Mouse (Mus musculus) liver, adult (tissue): Measurements from ENCODE around the gene Flnb.

ENCODE experiments used
- GATA4 ChIP-seq: IDR thresholded peaks from 2 replicates; pipeline ENCODE4 v1.6.1; 2014; ENCODE audit warnings: mild to moderate bottlenecking, low read length; ENCODE audit not compliant: insufficient replicate concordance

Gene Flnb

DNA sequence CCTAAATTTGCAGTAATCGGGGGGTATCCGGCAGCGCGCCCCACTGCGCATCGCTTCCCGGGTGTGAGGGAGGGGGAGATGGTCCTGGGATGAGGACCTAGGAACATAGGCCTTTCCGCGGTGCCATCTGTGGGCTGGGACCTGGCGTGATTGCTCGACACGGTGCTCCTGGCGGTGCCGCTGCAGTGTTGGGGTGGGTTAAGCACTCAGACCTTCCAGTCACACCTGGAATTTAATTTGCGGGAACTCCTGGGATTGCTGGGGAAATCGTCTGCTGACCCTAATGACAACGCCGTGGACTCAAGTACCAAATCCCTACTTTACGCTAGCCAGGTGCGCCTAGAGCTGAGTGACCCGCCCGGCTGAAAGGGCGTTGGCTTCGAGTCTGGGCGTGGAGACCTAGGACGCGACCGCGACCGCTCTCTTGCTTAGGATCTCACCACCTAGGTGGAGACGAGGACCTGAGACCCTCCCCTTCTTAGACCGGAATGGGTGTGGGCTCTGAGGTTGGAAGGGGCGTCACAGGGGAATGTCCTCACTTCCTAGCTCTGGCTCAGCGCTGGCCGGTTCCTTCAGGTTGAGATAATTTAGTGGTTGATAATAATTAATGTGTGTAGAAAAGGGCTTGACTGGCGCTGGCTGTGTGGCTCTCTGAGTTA lies 835 bp downstream of the Flnb start:
- TF ChIP-seq GATA4 = no peak

DNA sequence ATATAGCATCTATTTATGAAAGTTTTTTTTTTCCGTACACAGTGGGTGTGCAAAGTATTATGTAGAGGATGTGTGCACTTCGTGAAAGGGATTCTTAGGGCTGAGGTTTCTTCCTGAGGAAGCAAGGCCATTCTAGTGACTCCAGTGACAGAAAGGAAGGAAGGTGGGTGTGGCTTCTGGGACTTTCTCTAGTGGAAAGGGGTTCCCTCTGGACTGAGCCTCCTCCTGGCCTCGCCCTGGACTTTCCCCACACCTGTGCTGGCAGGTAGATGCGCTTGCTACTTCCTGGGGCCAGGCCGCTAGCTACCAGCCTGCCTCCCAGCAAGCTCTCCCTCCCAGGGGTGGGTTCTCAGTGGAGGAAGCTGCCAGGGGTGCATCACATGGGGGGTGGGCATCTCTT lies 1.7 kb downstream of the Flnb start:
- no peak for TF ChIP-seq GATA4

DNA sequence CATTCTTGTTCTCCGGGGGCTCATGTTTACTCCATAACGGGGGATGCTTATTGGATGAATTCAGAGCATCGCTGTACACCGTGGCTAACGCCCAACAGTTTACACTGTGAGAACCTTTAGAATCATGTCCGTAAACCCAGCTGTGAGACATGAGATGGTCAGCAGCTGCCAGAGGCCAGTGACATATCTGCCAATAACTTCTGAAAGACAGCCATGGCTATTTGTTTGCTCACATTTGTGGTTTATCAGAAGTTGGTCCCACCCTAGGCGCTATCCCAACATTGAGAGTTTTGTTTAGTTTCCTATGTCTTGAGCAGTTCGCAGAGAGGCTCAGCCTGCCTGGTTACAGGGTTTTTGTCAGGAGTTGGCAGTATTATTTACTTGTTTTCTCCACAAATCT lies 3.6 kb downstream of the Flnb start:
- no peak for TF ChIP-seq GATA4

DNA sequence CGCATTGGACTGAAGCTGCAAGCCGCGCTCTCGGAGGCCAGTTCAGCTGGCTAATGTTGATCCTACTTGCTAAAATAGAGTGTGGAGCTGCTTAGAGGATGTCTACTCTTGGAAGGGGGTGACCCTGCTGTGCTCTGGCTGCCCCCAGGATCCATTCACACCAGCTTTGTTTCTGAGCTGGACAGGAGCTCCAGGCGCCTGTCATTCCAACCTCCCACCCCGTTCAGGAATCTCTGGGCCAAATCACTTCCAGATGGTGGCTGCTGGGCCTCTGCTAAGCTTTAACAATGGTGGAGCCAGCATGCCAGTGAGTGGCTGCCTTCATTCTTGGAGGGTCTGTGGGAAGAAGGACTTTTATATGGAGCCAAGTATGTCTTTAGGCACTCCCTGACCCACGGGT lies 4.9 kb downstream of the Flnb start:
- no peak for TF ChIP-seq GATA4

DNA sequence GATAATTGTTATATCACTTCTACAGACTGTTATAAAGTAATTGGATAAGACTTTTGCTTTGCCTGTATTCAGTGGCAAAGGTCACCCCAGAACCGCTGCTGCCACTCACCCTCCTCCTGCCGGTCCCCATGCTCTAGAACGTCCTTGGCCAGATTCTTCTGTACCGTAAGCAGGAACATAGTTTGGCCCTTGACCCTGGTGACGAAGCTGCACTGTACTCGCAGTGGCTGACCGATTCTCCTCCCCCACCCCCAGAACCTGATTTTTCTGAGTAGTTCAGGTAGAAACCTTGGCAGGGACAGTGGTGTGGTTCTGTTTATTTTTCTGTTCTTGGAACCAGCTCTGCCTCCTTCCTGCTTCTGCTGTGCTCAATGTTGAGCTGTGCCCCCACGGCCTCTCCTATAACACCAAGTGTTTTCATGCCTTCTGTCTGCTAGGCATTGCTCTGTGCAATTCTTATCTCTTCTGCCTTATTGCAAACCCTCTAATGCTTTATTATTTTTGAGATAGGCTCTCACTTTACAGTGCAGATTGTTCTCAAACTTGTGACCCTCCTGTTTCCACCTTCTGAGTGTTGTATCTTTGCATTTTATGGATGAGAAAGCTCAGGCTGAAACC lies 7.0 kb downstream of the Flnb start:
- peak; percentile 37; the same call in 1 of the 2 replicates for TF ChIP-seq GATA4

DNA sequence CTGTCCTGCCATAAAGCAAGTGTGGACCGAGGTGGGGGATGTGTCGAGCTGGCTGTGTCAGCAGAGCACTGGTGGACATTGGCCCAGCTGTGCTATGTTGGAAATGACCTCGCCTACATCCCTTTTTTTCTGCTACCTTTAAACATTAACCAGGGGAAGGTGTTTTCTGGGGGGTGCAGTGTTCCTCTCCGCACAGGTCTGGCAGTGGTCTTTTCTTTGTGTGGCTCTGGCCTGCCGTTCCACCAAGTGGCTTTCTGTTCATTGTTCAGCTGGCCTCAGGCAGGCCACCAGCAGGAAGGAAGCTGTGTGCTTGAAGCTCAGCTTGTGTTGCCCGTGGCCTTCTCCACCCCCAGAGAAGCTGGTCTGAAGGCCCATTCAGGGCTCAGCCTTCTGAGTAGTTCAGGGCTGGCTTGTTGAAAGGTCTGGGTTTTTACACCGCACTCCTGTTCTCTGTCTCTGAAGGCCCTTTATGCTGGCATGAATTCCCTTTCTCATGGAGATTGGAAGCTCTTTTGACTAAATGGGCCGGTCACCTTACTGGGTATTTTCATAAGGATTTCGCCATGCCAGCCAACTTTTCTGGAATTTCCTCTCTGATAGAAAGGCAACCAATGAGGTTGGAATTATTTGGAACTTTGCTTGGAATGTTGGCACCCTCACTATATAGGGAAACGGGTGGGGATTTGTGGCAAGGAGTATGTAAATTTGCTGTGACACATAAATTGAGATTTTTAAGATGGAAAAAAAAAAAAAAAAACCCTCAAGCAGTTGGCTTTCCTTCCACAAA lies 8.6 kb downstream of the Flnb start:
- TF ChIP-seq GATA4 = no peak; the same call in 1 of the 2 replicates

DNA sequence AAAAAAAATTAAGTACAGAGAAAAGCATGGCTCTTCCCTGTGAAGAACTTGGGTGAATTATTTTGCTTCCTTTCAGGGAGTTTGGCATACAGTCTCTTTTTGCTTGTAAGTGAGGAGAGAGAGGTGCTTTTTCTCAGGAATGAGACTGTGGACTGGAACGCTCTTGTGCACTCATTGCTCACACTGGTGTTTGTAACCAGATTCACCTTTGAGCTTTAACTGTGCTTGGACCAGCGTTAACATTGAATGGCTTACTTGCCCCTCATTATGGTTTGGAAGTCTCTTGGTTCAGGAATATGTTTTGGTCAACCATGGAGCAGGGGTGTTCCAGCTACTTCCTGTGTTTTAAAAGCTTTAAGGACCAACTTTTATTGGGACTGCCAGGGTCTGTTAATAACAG lies 11.4 kb downstream of the Flnb start:
- TF ChIP-seq GATA4 = no peak

DNA sequence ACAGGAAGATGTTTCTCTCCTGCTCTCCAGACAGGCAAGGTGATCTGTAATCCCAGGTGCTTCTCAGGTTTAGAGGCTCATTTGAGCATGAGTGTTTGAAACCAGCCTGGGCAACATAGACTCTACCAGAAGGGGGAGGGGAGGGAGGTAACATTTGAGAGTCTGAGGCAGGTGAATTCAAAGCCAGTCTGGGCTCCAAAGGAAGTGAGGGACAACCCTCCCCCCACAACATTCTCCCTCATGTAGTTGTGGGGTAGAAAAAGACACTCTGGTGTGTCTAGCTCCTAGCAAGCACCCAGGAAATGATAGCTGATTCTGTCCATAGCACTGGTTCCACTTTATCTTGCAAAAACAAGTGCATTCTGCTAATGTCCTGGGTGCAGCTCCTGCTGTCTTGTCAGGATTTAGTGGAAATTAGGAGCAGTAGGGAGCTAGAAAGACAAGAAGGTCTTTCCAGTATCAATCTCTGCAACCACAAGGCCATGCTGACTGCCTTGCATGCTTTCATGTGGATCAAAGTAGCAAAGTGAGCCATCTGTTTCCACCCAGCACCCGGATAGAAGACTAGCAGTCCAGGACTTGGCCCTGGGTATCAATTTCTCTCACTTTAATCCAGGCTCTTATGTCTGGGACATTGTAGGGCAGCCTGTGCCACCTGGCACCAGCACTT lies 14.1 kb downstream of the Flnb start:
- TF ChIP-seq GATA4 = no peak

DNA sequence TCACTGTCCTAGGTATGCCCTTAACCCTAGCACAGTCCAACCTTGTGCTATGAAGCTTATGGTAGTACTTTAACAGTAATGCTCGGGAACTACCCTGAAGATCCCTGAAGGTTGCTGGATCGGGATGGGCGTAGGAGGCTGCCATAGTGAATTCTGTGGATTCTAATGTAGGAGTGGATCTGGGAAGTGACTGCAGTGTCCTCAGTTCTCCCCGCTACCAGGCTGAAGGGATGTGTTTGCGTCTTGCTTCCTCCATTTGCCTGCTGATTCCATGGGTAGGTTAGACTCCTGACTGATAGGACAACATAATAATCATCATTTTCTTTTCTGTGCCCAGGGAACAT lies 14.7 kb downstream of the Flnb start:
- TF ChIP-seq GATA4 = no peak

DNA sequence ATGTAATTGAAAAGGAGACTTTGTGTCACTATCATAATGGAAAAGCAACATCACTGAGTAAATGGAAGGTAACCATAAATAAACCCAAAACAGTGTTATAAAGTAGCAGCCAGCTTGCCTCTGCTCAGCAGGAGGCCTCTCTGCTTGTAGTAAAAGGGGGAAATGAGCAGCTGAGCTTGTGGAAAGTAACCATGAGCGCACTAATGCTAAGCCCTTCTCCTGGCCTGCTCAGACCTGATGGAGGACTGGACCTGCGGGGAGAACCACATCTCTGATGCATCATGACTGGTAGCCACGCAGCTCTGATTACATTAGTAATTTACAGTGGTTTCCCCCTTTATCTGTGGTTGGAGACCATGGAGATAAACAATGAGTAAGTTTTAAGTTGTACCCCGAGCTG lies 15.7 kb downstream of the Flnb start:
- no peak for TF ChIP-seq GATA4

DNA sequence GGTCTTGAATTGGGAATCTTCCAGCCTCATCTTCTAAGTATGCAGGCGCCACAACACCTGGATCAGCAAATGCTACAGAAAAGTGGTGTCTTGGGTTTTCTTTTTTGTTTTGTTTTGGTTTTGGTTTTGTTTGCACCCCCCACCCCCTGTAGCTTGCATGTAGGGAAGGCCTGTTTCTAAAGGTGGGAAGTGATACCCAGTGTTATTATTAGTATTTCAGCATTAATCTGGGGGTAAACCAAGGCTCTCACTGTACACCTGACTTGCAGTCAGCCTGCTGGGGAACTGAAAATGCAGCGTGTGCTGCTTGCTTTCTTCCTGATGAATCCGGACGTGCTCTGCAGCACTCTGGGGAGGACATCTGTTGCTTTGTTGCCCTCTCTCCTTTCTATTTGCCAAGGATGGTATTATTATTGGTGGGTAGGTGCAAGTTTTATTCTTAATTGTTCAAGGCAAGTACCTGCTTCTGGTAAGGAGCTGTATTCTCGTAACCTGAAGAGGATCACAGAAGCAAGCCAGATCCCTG lies 20.9 kb downstream of the Flnb start:
- TF ChIP-seq GATA4 = no peak

DNA sequence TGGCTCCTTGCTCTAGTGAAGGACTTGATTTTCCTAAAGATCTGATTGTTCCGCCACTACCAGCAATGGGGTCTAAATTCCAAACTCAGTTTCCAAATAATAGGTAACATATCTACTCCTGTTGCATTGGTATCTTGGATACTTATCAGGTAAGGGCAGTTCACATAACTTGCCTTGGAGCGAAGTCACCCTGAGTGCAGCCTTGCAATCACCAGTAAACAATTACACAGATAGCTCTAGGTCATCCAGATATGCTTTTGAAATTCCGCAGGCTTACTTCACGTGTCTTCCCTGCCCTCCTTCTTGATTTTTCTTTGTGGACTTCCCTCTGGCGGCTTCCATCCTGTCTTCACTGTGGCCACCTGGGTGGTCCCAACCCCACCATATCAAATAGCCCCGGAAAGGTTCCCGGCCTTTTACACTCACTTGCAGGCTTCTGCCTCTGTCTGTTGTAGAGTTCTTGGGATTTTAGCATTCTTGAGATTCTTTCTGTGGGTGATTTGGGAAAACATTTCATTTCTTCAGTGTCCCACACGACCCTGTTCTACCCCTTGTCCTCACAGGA lies 22.3 kb downstream of the Flnb start:
- peak; percentile 96 for TF ChIP-seq GATA4

DNA sequence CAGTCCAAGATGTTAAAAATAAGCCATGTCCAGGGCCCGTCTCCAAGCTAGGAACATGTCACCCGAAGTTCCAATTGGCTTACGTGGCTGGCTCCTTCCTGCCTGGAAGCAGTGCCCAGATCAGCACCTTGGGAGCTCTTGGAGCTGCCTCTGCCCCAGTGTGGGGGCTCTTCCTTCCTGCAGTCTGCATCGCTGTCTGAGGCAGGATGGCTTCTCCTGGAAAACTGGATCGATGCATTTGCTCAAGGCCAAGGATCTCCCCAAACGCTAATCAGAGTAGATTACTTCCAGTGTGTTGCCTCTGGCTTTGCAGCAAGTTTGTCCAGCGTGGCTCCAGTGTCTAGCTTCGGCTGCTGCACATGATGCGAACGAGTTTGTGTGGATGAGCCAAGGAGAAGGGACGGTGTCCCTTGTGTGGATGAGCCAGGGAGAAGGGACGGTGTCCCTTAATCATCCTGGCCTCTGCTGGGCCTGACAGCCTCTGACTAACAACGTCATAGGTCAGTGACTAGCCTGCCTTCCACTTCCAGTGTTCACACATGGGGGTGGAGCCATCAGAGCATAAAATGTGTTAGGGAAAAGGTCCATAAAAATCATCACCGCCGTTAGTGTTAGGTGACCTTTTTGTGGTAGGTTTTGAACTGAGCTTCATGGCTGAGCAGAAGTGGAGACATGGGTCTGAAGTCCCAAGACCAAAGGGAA lies 25.0 kb downstream of the Flnb start:
- no peak for TF ChIP-seq GATA4

DNA sequence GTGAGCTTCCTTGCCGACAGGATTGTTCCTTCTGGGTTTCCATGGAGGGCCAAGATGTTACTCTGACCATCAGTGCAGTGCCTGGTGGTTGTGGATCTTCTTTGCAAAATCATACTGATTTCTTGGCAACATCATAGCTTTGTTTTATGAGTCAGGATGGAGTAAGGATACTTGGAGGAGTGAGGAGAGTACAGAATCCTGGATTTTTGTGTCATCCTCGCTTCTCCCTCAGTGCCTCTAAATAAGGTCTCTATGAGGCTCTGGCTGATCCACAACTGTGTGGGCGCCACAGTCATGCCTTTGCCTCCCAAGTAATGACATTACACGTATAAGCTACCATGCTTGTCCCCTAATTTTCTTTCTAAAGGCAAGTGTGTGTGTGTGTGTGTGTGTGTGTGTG lies 28.9 kb downstream of the Flnb start:
- TF ChIP-seq GATA4 = no peak
